Mouse (Mus musculus) forebrain, embryonic 16.5 days (tissue): ENCODE results near the gene Sdccag8. TPM values are rescaled to one million over a fixed set of nuclear protein-coding genes. Genes with fewer than 3 reads are reported as not detected.

Experiments used
- ATAC-seq: fragments of 200-750 bp; cut with Nextera tagmentation; 2 replicates; pipeline ENCODE4 v1.8.0; 2017; ENCODE audit warnings: mild to moderate bottlenecking, moderate library complexity
- H3K27ac ChIP-seq: fragments of 300-500 bp; sonication (generic); 2 replicates; pipeline ENCODE4 v1.5.1; 2014; ENCODE audit warnings: low read length, control low read depth
- H3K27me3 ChIP-seq: fragments of 300-500 bp; sonication (generic); replicated peaks from 2 replicates; pipeline ENCODE4 v1.6.1; 2014; ENCODE audit warnings: low read length; ENCODE audit not compliant: control insufficient read depth, insufficient read depth
- H3K36me3 ChIP-seq: fragments of 300-500 bp; sonication (generic); 2 replicates; pipeline ENCODE4 v1.6.1; 2014; ENCODE audit not compliant: control insufficient read depth, insufficient read depth
- H3K4me1 ChIP-seq: fragments of 300-500 bp; sonication (generic); replicated peaks from 2 replicates; pipeline ENCODE4 v1.6.1; 2014; ENCODE audit warnings: low read length; ENCODE audit not compliant: control insufficient read depth, insufficient read depth
- H3K4me2 ChIP-seq: fragments of 300-500 bp; sonication (generic); 2 replicates; pipeline ENCODE4 v1.6.1; 2014; ENCODE audit warnings: mild to moderate bottlenecking, low read length, control low read depth
- H3K4me3 ChIP-seq: fragments of 300-500 bp; sonication (generic); replicated peaks from 2 replicates; pipeline ENCODE4 v1.5.1; 2014; ENCODE audit warnings: mild to moderate bottlenecking, low read length, control low read depth
- H3K9ac ChIP-seq: fragments of 300-500 bp; sonication (generic); replicated peaks from 2 replicates; pipeline ENCODE4 v1.6.1; 2014; ENCODE audit warnings: low read depth, low read length, control low read depth
- H3K9me3 ChIP-seq: fragments of 300-500 bp; sonication (generic); 2 replicates; pipeline ENCODE4 v1.6.1; 2016; ENCODE audit warnings: low read length; ENCODE audit not compliant: control insufficient read depth
- WGBS: fragments of 180-500 bp; shearing (Covaris S2); extraction: QIAGEN DNeasy Blood & Tissue Kit; methylation state at CpG from one replicate; pipeline ENCODE4 v1.1.7; 2014; 5-methylcytosine and 5-hydroxymethylcytosine counted together
- polyA plus RNA-seq: library from polyadenylated mRNA; unstranded; fragments of >200 nt; fragmentation: Nextera tagmentation; extraction: Ambion mirVana; gene quantifications from 2 replicates; pipeline ENCODE4 v1.2.1, GENCODE M21; 2015

The Sdccag8 gene
- polyA plus RNA-seq, 1 experiment from 2014 or later, result 34.0 TPM

DNA sequence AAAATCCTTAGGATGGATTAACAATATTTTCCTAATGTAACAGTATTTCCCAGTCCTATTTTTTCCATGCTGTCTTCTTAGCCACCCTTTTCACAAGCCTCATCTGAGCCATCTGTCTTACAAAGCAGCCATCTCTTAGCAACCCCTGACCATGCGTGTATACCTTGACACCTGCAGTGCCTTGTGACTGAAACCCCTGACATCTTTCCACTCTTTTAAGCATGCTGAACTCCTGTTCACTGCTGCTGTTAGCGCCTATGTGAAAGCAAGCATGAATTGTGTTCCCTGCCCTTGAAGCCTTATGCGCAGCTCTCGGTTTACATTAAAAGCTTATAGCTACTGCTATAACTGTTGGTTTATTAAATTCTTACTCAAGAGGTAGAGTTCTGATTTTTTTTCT lies 10.6 kb downstream of the Sdccag8 start:
- Histone ChIP-seq H3K27ac (no peak overlapping the region), H3K36me3 (no peaks in the 10 kb centered on the region; the same call in 1 of the 2 replicates), H3K4me1 (peaks cover 2% of the 10 kb centered on the region; the same call in 1 of the 2 replicates), H3K9ac (no peak overlapping the region), H3K9me3 (no peaks in the 10 kb centered on the region), H3K4me2 (no peak overlapping the region), H3K27me3 (no peaks in the 10 kb centered on the region), H3K4me3 (no peak overlapping the region)
- ATAC-seq, result no peak
- 80% methylated on average over 4 of the region's 4 CpGs for WGBS

DNA sequence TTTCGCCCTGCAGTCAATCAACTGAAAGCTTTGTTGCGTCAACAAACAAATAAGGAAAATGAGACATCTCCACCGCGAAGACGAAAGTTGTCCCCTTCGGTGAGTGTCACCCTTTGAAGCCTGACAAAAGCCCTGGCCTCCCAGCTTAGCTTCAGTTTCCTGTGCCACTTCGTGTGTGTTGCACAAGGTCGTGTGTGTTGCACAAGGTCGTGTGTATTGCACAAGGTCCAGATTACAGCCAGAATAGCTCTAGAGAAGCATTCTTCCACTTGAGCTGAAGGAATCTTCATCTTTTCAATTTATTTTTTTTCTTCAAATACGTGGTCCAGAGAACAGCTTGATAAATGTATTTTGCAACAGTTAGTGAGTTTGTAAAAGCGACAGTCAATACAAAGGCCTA lies 11.7 kb downstream of the Sdccag8 start:
- no peaks in the 10 kb centered on the region for H3K9me3 ChIP-seq
- WGBS, result 88% methylated on average over 11 of the region's 11 CpGs
- H3K36me3 ChIP-seq, result no peaks in the 10 kb centered on the region; the same call in 1 of the 2 replicates
- H3K4me3 ChIP-seq, result no peak overlapping the region
- H3K9ac ChIP-seq, result no peak overlapping the region
- no peak for ATAC-seq
- H3K4me1 ChIP-seq, result peaks cover 2% of the 10 kb centered on the region; the same call in 1 of the 2 replicates
- H3K4me2 ChIP-seq, result no peak overlapping the region
- H3K27ac ChIP-seq, result no peak overlapping the region
- no peaks in the 10 kb centered on the region for H3K27me3 ChIP-seq

DNA sequence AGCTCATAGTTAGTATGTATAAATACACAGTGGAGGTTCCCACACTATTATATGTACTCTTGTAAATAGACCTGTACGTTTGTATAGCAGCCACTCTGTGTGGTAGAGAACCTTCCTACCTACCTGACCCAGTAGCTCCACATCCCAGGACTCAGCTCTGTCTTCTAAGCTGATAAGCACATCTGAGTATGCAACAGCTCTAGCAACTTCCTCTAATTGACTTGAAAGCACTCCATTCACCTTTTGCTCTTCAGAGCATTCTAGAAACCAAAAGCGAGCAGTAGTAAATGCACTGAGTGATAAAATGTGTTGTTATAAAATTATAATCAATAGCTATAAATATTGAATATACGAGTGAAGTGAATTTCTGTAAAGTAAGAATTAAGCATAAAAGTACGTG lies 12.5 kb downstream of the Sdccag8 start:
- ATAC-seq, result no peak
- H3K4me1 ChIP-seq, result peaks cover 1% of the 10 kb centered on the region; the same call in 1 of the 2 replicates
- no peaks in the 10 kb centered on the region; the same call in 1 of the 2 replicates for H3K36me3 ChIP-seq
- no peak overlapping the region for H3K9ac ChIP-seq
- H3K9me3 ChIP-seq, result no peaks in the 10 kb centered on the region
- 88% methylated on average over 4 of the region's 4 CpGs for WGBS
- H3K27ac ChIP-seq, result no peak overlapping the region
- no peak overlapping the region for H3K4me2 ChIP-seq
- H3K4me3 ChIP-seq, result no peak overlapping the region
- no peaks in the 10 kb centered on the region for H3K27me3 ChIP-seq

DNA sequence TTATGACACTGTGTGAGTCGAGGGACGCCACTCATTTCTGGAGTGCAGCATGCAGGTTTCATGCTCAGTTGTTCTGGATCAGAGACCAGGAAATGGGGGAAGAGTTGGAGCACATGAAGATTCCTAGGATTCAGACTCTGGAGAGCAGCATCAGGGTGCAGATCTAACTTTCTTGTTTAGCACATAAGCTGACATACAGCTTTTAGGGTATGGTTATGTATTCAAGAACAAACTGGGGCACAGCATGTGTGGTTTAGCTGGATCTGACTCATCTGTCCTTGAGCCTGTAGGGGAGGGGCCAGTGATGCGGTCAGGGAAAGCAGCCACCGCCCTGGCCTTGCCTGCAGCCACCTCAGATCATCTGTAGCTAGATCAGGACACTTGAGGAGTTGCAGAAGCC lies 12.9 kb downstream of the Sdccag8 start:
- H3K9me3 ChIP-seq, result no peaks in the 10 kb centered on the region
- H3K4me1 ChIP-seq, result no peaks in the 10 kb centered on the region
- H3K4me2 ChIP-seq, result no peak overlapping the region
- no peak overlapping the region for H3K4me3 ChIP-seq
- H3K9ac ChIP-seq, result no peak overlapping the region
- 91% methylated on average over 4 of the region's 4 CpGs for WGBS
- H3K36me3 ChIP-seq, result no peaks in the 10 kb centered on the region; the same call in 1 of the 2 replicates
- ATAC-seq, result no peak
- H3K27ac ChIP-seq, result no peak overlapping the region
- H3K27me3 ChIP-seq, result no peaks in the 10 kb centered on the region

DNA sequence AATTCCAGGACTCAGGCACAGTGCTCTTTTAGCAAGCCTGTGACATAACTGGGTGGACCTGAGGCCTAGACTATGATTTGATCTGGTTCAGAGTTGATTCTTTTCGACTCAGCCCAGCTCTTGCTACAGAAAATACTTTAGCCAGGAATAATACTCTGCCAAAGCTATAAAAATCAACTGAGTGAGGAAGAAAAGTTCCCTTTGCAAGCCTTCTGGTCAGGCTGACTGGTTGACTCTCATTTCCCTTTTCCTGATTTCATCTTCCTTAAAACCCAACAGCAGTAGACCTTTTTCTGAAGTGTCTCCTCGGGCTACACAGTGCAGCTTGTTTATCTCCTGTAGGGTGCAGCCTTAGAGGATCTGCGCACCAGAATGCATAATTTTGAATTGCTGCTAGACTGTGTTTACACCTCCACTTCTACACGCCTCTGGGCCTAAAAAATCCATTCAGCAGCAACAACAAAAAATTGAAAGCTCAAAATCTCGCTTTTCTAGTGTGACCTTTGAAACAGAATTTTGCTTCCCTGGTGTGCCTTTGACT lies 13.6 kb downstream of the Sdccag8 start:
- Histone ChIP-seq H3K27ac (no peak overlapping the region), H3K9ac (no peak overlapping the region), H3K4me1 (no peaks in the 10 kb centered on the region), H3K36me3 (no peaks in the 10 kb centered on the region; the same call in 1 of the 2 replicates), H3K4me2 (no peak overlapping the region), H3K27me3 (no peaks in the 10 kb centered on the region), H3K4me3 (no peak overlapping the region), H3K9me3 (no peaks in the 10 kb centered on the region)
- ATAC-seq, result no peak
- WGBS, result 72% methylated on average over 5 of the region's 5 CpGs

DNA sequence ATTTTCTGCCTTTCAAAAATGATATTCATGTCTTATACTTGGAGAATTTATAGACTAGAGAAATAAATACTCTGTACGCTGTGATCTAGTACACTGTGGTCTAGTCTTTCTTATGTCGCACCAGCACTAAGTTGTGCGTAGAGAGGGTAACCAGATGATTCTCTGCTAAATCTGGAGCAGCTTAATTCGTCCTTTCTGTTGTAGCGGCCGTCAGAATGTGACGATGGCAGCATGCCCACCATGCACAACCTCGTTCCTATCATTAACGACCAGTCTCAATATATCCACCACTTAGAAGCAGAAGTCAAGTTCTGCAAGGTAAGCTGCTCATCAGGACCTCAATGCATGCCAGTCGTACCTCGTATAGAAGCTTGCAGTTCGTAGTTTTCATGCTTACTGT lies 14.2 kb downstream of the Sdccag8 start:
- WGBS, result 75% methylated on average over 12 of the region's 12 CpGs
- Histone ChIP-seq H3K36me3 (no peaks in the 10 kb centered on the region; the same call in 1 of the 2 replicates), H3K4me2 (no peak overlapping the region), H3K9ac (no peak overlapping the region), H3K4me1 (no peaks in the 10 kb centered on the region), H3K4me3 (no peak overlapping the region), H3K9me3 (no peaks in the 10 kb centered on the region), H3K27me3 (no peaks in the 10 kb centered on the region), H3K27ac (no peak overlapping the region)
- no peak for ATAC-seq

DNA sequence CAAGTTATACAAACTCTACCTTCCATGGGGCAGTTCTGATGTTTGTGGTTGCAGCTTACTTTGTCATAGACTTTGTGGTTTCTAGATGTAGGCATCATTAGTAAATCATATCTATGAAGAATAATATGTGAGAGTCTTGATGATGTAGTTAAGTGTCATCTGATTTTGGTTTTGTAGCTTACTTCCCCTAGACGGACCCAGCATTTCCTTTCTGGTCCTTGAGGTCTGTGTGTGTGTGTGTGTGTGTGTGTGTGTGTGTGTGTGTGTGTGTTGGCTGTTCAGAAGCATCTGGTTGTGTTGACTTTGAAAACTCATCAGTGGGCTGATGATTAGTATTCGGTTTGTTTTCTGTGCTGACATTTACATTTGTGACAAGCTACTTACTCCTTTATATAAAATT lies 17.6 kb downstream of the Sdccag8 start:
- no peak overlapping the region for H3K4me3 ChIP-seq
- WGBS, result 93% methylated on average over 2 of the region's 2 CpGs
- H3K9me3 ChIP-seq, result no peaks in the 10 kb centered on the region
- H3K27me3 ChIP-seq, result no peaks in the 10 kb centered on the region
- no peak for ATAC-seq
- H3K4me2 ChIP-seq, result no peak overlapping the region
- no peak overlapping the region for H3K27ac ChIP-seq
- no peak overlapping the region for H3K9ac ChIP-seq
- H3K4me1 ChIP-seq, result peaks cover 7% of the 10 kb centered on the region; the same call in 1 of the 2 replicates
- no peaks in the 10 kb centered on the region; the same call in 1 of the 2 replicates for H3K36me3 ChIP-seq

DNA sequence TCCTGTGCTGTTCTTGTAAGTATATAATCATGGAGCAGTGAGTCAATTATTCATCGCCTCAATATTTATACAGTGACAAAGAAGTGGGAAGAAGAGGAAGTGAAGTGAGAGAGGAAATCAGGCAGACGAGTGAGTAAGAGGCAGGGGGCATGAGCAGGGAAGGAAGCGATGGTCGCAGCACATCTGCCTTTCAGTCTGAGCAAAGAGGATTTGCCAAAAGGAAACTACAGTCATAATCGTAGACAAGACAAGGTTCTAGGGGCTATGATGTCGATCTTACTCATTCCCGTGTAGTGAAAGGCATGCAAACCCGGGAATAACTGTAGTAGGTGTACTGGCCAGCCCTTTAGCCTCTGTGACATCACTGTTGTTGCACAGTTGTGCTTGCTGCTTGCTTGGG lies 18.1 kb downstream of the Sdccag8 start:
- Histone ChIP-seq H3K4me1 (peaks cover 7% of the 10 kb centered on the region; the same call in 1 of the 2 replicates), H3K9me3 (no peaks in the 10 kb centered on the region), H3K4me3 (no peak overlapping the region), H3K4me2 (no peak overlapping the region), H3K9ac (no peak overlapping the region), H3K27me3 (no peaks in the 10 kb centered on the region), H3K36me3 (no peaks in the 10 kb centered on the region; the same call in 1 of the 2 replicates), H3K27ac (no peak overlapping the region)
- no peak for ATAC-seq
- 85% methylated on average over 8 of the region's 8 CpGs for WGBS

DNA sequence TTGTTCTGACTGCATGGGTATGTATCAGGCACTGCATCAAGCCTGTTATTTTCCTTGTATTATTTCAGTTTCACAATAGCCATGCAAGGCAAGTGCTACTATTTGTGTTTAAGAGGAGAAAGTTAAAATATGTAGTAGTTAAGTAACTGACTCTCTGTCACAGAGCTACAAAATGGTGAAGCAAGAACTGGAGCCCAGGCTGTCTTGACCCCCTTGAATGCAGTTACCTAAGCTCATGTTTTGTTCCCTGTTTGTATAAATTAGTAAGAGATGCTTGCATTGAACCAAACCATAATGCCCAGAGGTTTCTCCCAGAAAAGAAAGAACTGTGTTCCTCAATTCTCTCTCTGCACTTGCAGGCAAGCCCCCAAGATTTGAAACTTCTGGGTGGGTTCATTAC lies 18.8 kb downstream of the Sdccag8 start:
- no peak overlapping the region for H3K9ac ChIP-seq
- H3K27ac ChIP-seq, result no peak overlapping the region
- peaks cover 7% of the 10 kb centered on the region; the same call in 1 of the 2 replicates for H3K4me1 ChIP-seq
- H3K27me3 ChIP-seq, result no peaks in the 10 kb centered on the region
- no peaks in the 10 kb centered on the region for H3K9me3 ChIP-seq
- H3K36me3 ChIP-seq, result no peaks in the 10 kb centered on the region; the same call in 1 of the 2 replicates
- no peak overlapping the region for H3K4me3 ChIP-seq
- ATAC-seq, result no peak
- H3K4me2 ChIP-seq, result no peak overlapping the region

DNA sequence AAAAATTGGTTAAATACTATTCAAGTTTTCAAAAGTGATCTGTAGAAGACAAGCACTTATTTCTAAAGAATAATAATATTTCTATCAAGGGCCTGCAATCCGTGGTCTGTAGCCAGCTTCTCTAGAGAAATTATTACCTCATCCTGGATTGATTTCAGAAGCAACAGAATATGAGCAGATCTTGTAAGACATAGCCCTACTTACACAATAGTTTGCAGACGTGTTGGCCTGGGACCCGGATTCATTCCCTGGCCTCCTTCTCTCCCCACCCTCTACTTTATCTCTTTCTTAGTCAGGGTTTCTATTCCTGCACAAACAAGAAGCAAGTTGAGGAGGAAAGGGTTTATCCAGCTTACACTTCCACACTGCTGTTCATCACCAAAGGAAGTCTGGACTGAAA lies 19.5 kb downstream of the Sdccag8 start:
- WGBS, result 82% methylated on average over 3 of the region's 3 CpGs
- no peak overlapping the region for H3K27ac ChIP-seq
- no peak for ATAC-seq
- H3K4me1 ChIP-seq, result peaks cover 7% of the 10 kb centered on the region; the same call in 1 of the 2 replicates
- no peaks in the 10 kb centered on the region for H3K9me3 ChIP-seq
- no peak overlapping the region for H3K4me3 ChIP-seq
- H3K36me3 ChIP-seq, result no peaks in the 10 kb centered on the region; the same call in 1 of the 2 replicates
- H3K9ac ChIP-seq, result no peak overlapping the region
- H3K27me3 ChIP-seq, result no peaks in the 10 kb centered on the region
- H3K4me2 ChIP-seq, result no peak overlapping the region
